Mouse (Mus musculus) liver, adult 2 months (tissue): ENCODE measurements around the gene Sclt1.

Experiments used
- CTCF ChIP-seq: fragments of 200-500 bp; IDR thresholded peaks from 2 replicates; pipeline ENCODE4 v1.5.1; 2011; ENCODE audit warnings: low read depth, low read length, control low read depth
- POLR2A ChIP-seq: fragments of 200-500 bp; IDR thresholded peaks from 2 replicates; pipeline ENCODE4 v1.6.1; 2011; ENCODE audit warnings: low read length, control low read depth; ENCODE audit not compliant: insufficient read depth; ENCODE audit errors: extremely low read depth

DNA sequence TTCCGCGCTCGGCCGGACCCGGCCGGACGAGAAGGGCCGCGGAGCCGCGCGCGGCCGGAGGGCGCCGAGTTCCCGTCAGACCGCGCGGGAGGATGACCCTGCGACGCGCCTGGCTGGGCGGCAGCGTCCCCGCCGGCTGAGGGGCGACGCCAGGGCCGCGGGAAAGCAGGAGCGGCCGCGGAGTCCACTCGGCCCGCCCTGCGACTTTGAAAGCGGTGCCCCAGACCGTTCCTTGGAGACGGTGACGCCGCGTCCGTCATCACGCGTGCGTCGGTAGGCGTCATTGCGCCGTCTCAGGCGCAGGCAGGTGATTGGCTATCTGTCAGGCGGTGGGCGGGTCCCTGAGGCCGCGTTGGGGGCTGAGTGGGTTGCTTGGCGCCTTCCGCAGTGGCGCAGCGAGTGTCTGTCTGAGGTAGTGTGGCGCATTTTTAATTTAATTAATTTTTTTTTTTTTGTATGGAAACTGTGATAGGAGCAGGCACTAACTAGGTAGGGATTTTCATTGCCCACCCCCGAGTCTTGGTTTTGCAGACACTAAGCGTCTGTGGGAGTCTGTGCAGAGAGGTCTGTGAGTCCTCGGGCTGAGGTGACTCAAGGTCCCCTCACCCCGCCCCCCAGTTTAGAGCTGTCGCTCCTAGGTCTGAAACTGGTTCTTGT, at the start of gene Sclt1, which contains the start of gene D3Ertd751e:
- no peak for TF ChIP-seq CTCF
- 0 out of 2 replicates have a peak, but pooled peaks have one; percentile 58 for TF ChIP-seq POLR2A
